Mouse (Mus musculus): ENCODE results near the gene St6gal1.

DNA sequence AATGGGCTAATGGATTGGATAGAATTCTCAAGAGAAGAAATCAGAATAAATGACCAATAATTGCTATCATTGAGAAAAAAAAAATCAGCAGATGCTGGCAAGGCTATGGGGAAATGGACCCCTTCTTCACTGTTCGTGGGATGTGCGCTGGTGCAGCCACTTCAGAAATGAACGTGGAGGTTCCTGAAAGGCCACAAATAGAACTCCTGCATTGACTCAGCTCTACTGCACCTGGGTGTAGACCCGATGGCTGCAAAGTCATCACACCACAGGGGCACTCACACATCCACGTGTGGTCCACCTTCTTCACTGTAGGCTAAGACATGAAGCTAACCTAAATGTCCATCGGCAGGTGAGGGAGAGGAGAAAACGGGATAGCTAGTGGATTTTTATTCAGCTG lies 77.2 kb downstream of the St6gal1 start:
- TF ChIP-seq POLR2A (IDR thresholded peaks at IDR 0.05; ENCODE audit: insufficient read length, low read depth) (no peak), USF1 (IDR thresholded peaks at IDR 0.05; ENCODE audit: low read depth) (no peak), MAX (IDR thresholded peaks at IDR 0.05; ENCODE audit: low read depth) (no peak), TCF12 (IDR thresholded peaks at IDR 0.05; ENCODE audit: insufficient read depth, poor library complexity, severe bottlenecking) (no peak), MYOG (IDR thresholded peaks at IDR 0.05; ENCODE audit: control insufficient read depth in 1 of 3, insufficient read depth in 1 of 3, insufficient read length in 2 of 3, low read depth in 2 of 3) (no peak), REST (IDR thresholded peaks at IDR 0.05; ENCODE audit: insufficient read depth, insufficient read length) (no peak), E2F4 (IDR thresholded peaks at IDR 0.05; ENCODE audit: insufficient read depth) (no peak), CEBPB (IDR thresholded peaks at IDR 0.05; ENCODE audit: insufficient read depth, poor library complexity, severe bottlenecking) (no peak), POLR2AphosphoS2 (IDR thresholded peaks at IDR 0.05; ENCODE audit: insufficient read length, low read depth) (no peak), MYOD1 (IDR thresholded peaks at IDR 0.05; ENCODE audit: control insufficient read depth in 1 of 3, insufficient read length in 2 of 3, low read depth in 2 of 3) (no peak), TCF3 (IDR thresholded peaks at IDR 0.05; ENCODE audit: insufficient read length, low read depth) (no peak), SRF (IDR thresholded peaks at IDR 0.05; ENCODE audit: control insufficient read depth, insufficient read length, low read depth) (no peak)
